Mouse (Mus musculus): Measurements from ENCODE around the gene Psma6. TPM values are rescaled to one million over a fixed set of nuclear protein-coding genes. Genes with fewer than 3 reads are reported as not detected.
"Not testable (repeated sequence)": the region's sequence is repeated elsewhere in the genome, so short reads cannot be mapped to it uniquely, and the experiment has no call there.

Psma6 gene
- 177 and 184 TPM in 2 replicates for polyA plus RNA-seq (2015; fragmentation: Nextera tagmentation; extraction: Ambion mirVana)

GRCm38 (mm10) chr12:55384023-55384749 is at the start of gene Psma6:
Psma6 (plus strand) TSS chr12:55384222.
- H3K36me3 ChIP-seq (replicated peaks; ENCODE audit: insufficient read depth, low read length), result 0 out of 2 replicates have a peak, but pooled peaks cover 7% of the 10 kb centered on the region
- peaks cover 4% of the 10 kb centered on the region; the same call in 1 of the 2 replicates for H3K27me3 ChIP-seq (ENCODE audit: insufficient read depth, low read length)
- no peak within 1 kb of the TSS for H3K27ac ChIP-seq (ENCODE audit: low read depth)
- ATAC-seq (no peak), DNase-seq (no peak)
- TF ChIP-seq CTCF (IDR thresholded peaks at IDR 0.05; ENCODE audit: low read depth) (no peak), EP300 (IDR thresholded peaks at IDR 0.05; ENCODE audit: low read depth) (no peak)
- no peak within 1 kb of the TSS for H3K4me2 ChIP-seq (ENCODE audit: low read depth, low read length)
- WGBS (ENCODE audit: insufficient replicate concordance), result 70% methylated on average over 10 of the region's 10 CpGs
- no peak within 1 kb of the TSS for H3K4me3 ChIP-seq (ENCODE audit: low read depth, low read length)
- H3K9ac ChIP-seq (replicated peaks), result no peak within 1 kb of the TSS
- H3K4me1 ChIP-seq (ENCODE audit: insufficient read depth), result peaks cover 2% of the 10 kb centered on the region; the same call in 1 of the 2 replicates
- no peaks in the 10 kb centered on the region for H3K9me3 ChIP-seq (ENCODE audit: low read length)

GRCm38 (mm10) chr12:55338490-55338889 is 45.5 kb upstream of the Psma6 start:
- H3K9ac ChIP-seq (replicated peaks); H3K4me1 ChIP-seq (ENCODE audit: insufficient read depth); H3K4me3 ChIP-seq (ENCODE audit: low read depth, low read length); H3K4me2 ChIP-seq (ENCODE audit: low read depth, low read length); H3K36me3 ChIP-seq (replicated peaks; ENCODE audit: insufficient read depth, low read length); DNase-seq; H3K9me3 ChIP-seq (ENCODE audit: low read length); ATAC-seq; H3K27ac ChIP-seq (ENCODE audit: low read depth): not testable (repeated sequence)
- H3K27me3 ChIP-seq (ENCODE audit: insufficient read depth, low read length), result peaks cover 33% of the 10 kb centered on the region
- 84% methylated on average over 1 of the region's 2 CpGs for whole genome bisulfite sequencing (ENCODE audit: insufficient replicate concordance)

- WGBS (ENCODE audit: insufficient replicate concordance), result 26% methylated on average over 1 of the region's 1 CpGs
- not testable (repeated sequence) for ATAC-seq
Observed at GRCm38 (mm10) chr12:55343045-55343444, 41.0 kb upstream of the Psma6 start.

GRCm38 (mm10) chr12:55343998-55344397 is 40.0 kb upstream of the Psma6 start:
- WGBS (ENCODE audit: insufficient replicate concordance), result 83% methylated on average over 11 of the region's 11 CpGs
- Histone ChIP-seq H3K9ac (replicated peaks) (no peak overlapping the region), H3K27me3 (ENCODE audit: insufficient read depth, low read length) (peaks cover 45% of the 10 kb centered on the region), H3K4me2 (ENCODE audit: low read depth, low read length) (no peak overlapping the region), H3K27ac (ENCODE audit: low read depth) (no peak overlapping the region), H3K4me1 (ENCODE audit: insufficient read depth) (no peaks in the 10 kb centered on the region; the same call in 1 of the 2 replicates), H3K9me3 (ENCODE audit: low read length) (no peaks in the 10 kb centered on the region), H3K36me3 (replicated peaks; ENCODE audit: insufficient read depth, low read length) (no peaks in the 10 kb centered on the region), H3K4me3 (ENCODE audit: low read depth, low read length) (no peak overlapping the region)
- no peak for DNase-seq
- TF ChIP-seq EP300 (IDR thresholded peaks at IDR 0.05; ENCODE audit: low read depth) (no peak), CTCF (IDR thresholded peaks at IDR 0.05; ENCODE audit: low read depth) (no peak)
- ATAC-seq, result no peak

More at GRCm38 (mm10) chr12:55343045-55343444, 41.0 kb upstream of the Psma6 start:
- not testable (repeated sequence) for H3K4me3 ChIP-seq (ENCODE audit: low read depth, low read length); H3K4me1 ChIP-seq (ENCODE audit: insufficient read depth); H3K9ac ChIP-seq (replicated peaks); H3K27ac ChIP-seq (ENCODE audit: low read depth); DNase-seq; H3K36me3 ChIP-seq (replicated peaks; ENCODE audit: insufficient read depth, low read length); H3K4me2 ChIP-seq (ENCODE audit: low read depth, low read length); H3K9me3 ChIP-seq (ENCODE audit: low read length)
- peaks cover 38% of the 10 kb centered on the region for H3K27me3 ChIP-seq (ENCODE audit: insufficient read depth, low read length)

- 51% methylated on average over 13 of the region's 13 CpGs for WGBS (ENCODE audit: insufficient replicate concordance)
- H3K9ac ChIP-seq (replicated peaks), result no peak overlapping the region
- H3K36me3 ChIP-seq (replicated peaks; ENCODE audit: insufficient read depth, low read length), result no peaks in the 10 kb centered on the region
- no peak for ATAC-seq
- no peaks in the 10 kb centered on the region; the same call in 1 of the 2 replicates for H3K4me1 ChIP-seq (ENCODE audit: insufficient read depth)
- H3K4me3 ChIP-seq (ENCODE audit: low read depth, low read length), result no peak overlapping the region
- peak; percentile 16 for DNase-seq
- H3K9me3 ChIP-seq (ENCODE audit: low read length), result no peaks in the 10 kb centered on the region
- no peak overlapping the region for H3K4me2 ChIP-seq (ENCODE audit: low read depth, low read length)
- TF ChIP-seq EP300 (IDR thresholded peaks at IDR 0.05; ENCODE audit: low read depth) (no peak), CTCF (IDR thresholded peaks at IDR 0.05; ENCODE audit: low read depth) (no peak)
- 0 out of 2 replicates have a peak overlapping the region, but pooled peaks have one; percentile 5 for H3K27ac ChIP-seq (ENCODE audit: low read depth)
- H3K27me3 ChIP-seq (ENCODE audit: insufficient read depth, low read length), result peaks cover 49% of the 10 kb centered on the region
Observed at GRCm38 (mm10) chr12:55344583-55344982, 39.4 kb upstream of the Psma6 start.

DNA sequence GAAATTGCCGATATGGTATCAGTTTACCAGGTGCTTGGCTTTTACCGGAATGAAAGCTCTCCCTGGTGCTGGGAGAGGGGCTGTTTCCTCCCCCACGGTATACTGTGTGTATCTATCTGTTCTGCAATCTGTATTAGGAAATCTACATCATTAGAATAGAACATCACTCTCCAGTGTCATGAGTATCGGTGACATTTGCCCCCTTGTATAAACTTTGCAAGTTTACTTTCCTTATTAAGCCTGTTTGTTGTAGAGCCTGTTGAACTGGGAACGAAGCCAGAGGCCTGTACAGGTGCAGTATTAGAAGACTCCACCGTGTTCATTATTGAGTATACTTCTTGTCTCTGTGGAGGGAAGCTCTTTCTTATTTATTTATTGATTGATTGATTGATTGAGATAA is 30.6 kb upstream of the Psma6 start:
- ATAC-seq, result peak; percentile 91
- Histone ChIP-seq H3K4me1 (ENCODE audit: insufficient read depth) (no peaks in the 10 kb centered on the region), H3K4me2 (ENCODE audit: low read depth, low read length) (no peak overlapping the region), H3K9ac (replicated peaks) (no peak overlapping the region), H3K27ac (ENCODE audit: low read depth) (no peak overlapping the region), H3K4me3 (ENCODE audit: low read depth, low read length) (no peak overlapping the region), H3K9me3 (ENCODE audit: low read length) (no peaks in the 10 kb centered on the region), H3K27me3 (ENCODE audit: insufficient read depth, low read length) (peaks cover 69% of the 10 kb centered on the region), H3K36me3 (replicated peaks; ENCODE audit: insufficient read depth, low read length) (no peaks in the 10 kb centered on the region)
- WGBS (ENCODE audit: insufficient replicate concordance), result 52% methylated on average over 6 of the region's 6 CpGs
- peak; percentile 35 for DNase-seq
- no peak for TF ChIP-seq CTCF (IDR thresholded peaks at IDR 0.05; ENCODE audit: low read depth)
- TF ChIP-seq EP300 (IDR thresholded peaks at IDR 0.05; ENCODE audit: low read depth), result 0 out of 2 replicates have a peak, but pooled peaks have one; percentile 35

Measured in liver, postnatal 0 days (tissue).